Mouse (Mus musculus): ENCODE data around the gene Fam131a.

DNA sequence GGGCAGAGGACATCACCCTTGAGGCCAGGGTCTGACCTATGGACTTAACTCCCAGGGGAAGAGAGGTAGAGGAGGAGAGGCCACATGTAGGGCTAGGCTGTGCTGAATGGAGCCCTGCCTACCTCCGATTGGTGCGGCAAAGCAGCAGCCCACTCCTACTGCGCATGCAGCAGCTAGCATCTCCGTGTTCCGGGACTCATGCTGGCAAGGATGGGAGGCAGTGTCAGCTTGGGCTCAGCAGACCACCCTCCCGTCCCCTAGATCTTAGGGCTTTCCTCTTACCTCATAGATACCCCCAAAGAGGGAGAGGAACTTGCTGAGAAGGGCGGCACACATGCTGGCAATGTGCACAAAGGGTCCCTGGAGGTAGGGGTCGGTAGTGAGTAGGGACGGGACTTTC is 19.1 kb downstream of the Fam131a start:
- TF ChIP-seq CTCF (IDR thresholded peaks at IDR 0.05; ENCODE audit: low read depth) = no peak
- no peak for TF ChIP-seq EP300 (IDR thresholded peaks at IDR 0.05; ENCODE audit: low read depth)
